Mouse (Mus musculus) neural tube, embryonic 13.5 days (tissue): ENCODE measurements at regions not wholly inside any gene's neighbourhood (a gene's known extent, or its start where the extent isn't known, plus 50 kb on each side); places are given as distances from the start of the nearest gene placed in this dataset.
A peak's percentile ranks its signal among the peaks of the same experiment; 100 is the strongest.
"Not testable (repeated sequence)": the region's sequence is repeated elsewhere in the genome, so short reads cannot be mapped to it uniquely, and the experiment has no call there.

Experiments used
- ATAC-seq: fragments of 200-750 bp; cut with Nextera tagmentation; 2 replicates; pipeline ENCODE4 v1.8.0; 2017; ENCODE audit warnings: low read depth, mild to moderate bottlenecking, moderate TSS enrichment, moderate library complexity
- H3K27ac ChIP-seq: fragments of 300-500 bp; sonication (generic); replicated peaks from 2 replicates; pipeline ENCODE4 v1.5.1; 2015; ENCODE audit warnings: moderate library complexity, mild to moderate bottlenecking, inconsistent platforms
- H3K27me3 ChIP-seq: fragments of 300-500 bp; sonication (generic); 2 replicates; pipeline ENCODE4 v1.6.1; 2015; ENCODE audit warnings: mild to moderate bottlenecking, inconsistent platforms
- H3K36me3 ChIP-seq: fragments of 300-500 bp; sonication (generic); 2 replicates; pipeline ENCODE4 v1.6.1; 2015; ENCODE audit warnings: mild to moderate bottlenecking, inconsistent platforms
- H3K4me1 ChIP-seq: fragments of 300-500 bp; sonication (generic); replicated peaks from 2 replicates; pipeline ENCODE4 v1.6.1; 2015; ENCODE audit warnings: inconsistent platforms
- H3K4me2 ChIP-seq: fragments of 300-500 bp; sonication (generic); 2 replicates; pipeline ENCODE4 v1.6.1; 2015; ENCODE audit warnings: inconsistent platforms, mild to moderate bottlenecking, moderate library complexity
- H3K4me3 ChIP-seq: fragments of 300-500 bp; sonication (generic); 2 replicates; pipeline ENCODE4 v1.5.1; 2015; ENCODE audit warnings: mild to moderate bottlenecking, inconsistent platforms
- H3K9ac ChIP-seq: fragments of 300-500 bp; sonication (generic); 2 replicates; pipeline ENCODE4 v1.6.1; 2015; ENCODE audit warnings: moderate library complexity, mild to moderate bottlenecking, inconsistent platforms
- H3K9me3 ChIP-seq: fragments of 300-500 bp; sonication (generic); 2 replicates; pipeline ENCODE4 v1.6.1; 2016; ENCODE audit warnings: inconsistent platforms
- whole genome bisulfite sequencing: fragments of 180-500 bp; shearing (Covaris S2); methylation state at CpG from one replicate; pipeline ENCODE4 v1.1.7; 2015; 5-methylcytosine and 5-hydroxymethylcytosine counted together

- WGBS: 88% methylated on average over 4 of the region's 4 CpGs
Measured at GRCm38 (mm10) chr13:82562576-82562975, 779.7 kb downstream of the Cetn3 start.

GRCm38 (mm10) chr13:82570925-82571324, 788.0 kb downstream of the Cetn3 start:
- Histone ChIP-seq H3K4me3 (no peak overlapping the region), H3K9me3 (no peaks in the 10 kb centered on the region), H3K27ac (no peak overlapping the region), H3K27me3 (no peaks in the 10 kb centered on the region), H3K36me3 (no peaks in the 10 kb centered on the region), H3K9ac (no peak overlapping the region), H3K4me1 (no peaks in the 10 kb centered on the region), H3K4me2 (no peak overlapping the region)
- ATAC-seq: no peak
- WGBS: 85% methylated on average over 1 of the region's 1 CpGs

More at GRCm38 (mm10) chr13:82562576-82562975, 779.7 kb downstream of the Cetn3 start:
- Histone ChIP-seq H3K36me3 (no peaks in the 10 kb centered on the region), H3K9me3 (no peaks in the 10 kb centered on the region), H3K27ac (no peak overlapping the region), H3K4me1 (no peaks in the 10 kb centered on the region), H3K4me3 (no peak overlapping the region), H3K27me3 (no peaks in the 10 kb centered on the region), H3K9ac (no peak overlapping the region), H3K4me2 (no peak overlapping the region)
- no peak for ATAC-seq

GRCm38 (mm10) chr13:82577937-82578336, 795.1 kb downstream of the Cetn3 start:
- Histone ChIP-seq H3K4me1 (no peaks in the 10 kb centered on the region), H3K4me3 (no peak overlapping the region), H3K36me3 (no peaks in the 10 kb centered on the region), H3K4me2 (no peak overlapping the region), H3K27me3 (no peaks in the 10 kb centered on the region), H3K9ac (no peak overlapping the region), H3K9me3 (no peaks in the 10 kb centered on the region), H3K27ac (no peak overlapping the region)
- WGBS: 83% methylated on average over 4 of the region's 4 CpGs
- no peak for ATAC-seq

- 67% methylated on average over 1 of the region's 1 CpGs for WGBS
- Histone ChIP-seq H3K4me2 (no peak overlapping the region), H3K27ac (no peak overlapping the region), H3K9ac (no peak overlapping the region), H3K36me3 (no peaks in the 10 kb centered on the region), H3K9me3 (no peaks in the 10 kb centered on the region), H3K4me3 (no peak overlapping the region), H3K4me1 (no peaks in the 10 kb centered on the region), H3K27me3 (no peaks in the 10 kb centered on the region)
- no peak for ATAC-seq
Measured at GRCm38 (mm10) chr13:82586335-82586734, 803.5 kb downstream of the Cetn3 start.

GRCm38 (mm10) chr13:82593831-82594230, 811.0 kb downstream of the Cetn3 start:
- no peak overlapping the region for H3K27ac ChIP-seq
- no peaks in the 10 kb centered on the region for H3K27me3 ChIP-seq
- H3K36me3 ChIP-seq: no peaks in the 10 kb centered on the region
- WGBS: 85% methylated on average over 8 of the region's 8 CpGs
- ATAC-seq: no peak
- no peaks in the 10 kb centered on the region for H3K9me3 ChIP-seq
- no peaks in the 10 kb centered on the region for H3K4me1 ChIP-seq
- H3K4me3 ChIP-seq: no peak overlapping the region
- H3K9ac ChIP-seq: no peak overlapping the region
- H3K4me2 ChIP-seq: no peak overlapping the region

DNA sequence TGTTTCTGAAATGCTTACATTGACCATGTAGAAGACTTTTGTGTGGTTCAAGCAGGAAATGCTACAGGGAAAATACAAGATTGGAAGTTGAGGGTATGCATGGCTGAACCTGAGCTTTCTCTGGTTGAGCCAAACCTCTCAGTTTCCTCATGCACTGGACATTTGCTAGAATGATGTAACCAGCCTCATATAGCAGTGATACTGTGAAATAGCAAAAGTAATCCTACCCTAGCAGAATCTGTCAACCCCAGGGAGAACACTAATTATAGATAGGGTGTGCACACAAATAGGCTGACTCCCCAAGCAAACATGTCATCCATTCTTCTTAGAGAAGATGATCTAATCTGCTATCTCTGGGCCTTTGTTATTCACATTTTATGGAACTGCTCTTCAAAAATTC, 812.7 kb downstream of the Cetn3 start:
- Histone ChIP-seq H3K27ac (no peak overlapping the region), H3K9ac (no peak overlapping the region), H3K36me3 (no peaks in the 10 kb centered on the region), H3K4me3 (no peak overlapping the region), H3K27me3 (no peaks in the 10 kb centered on the region), H3K4me2 (no peak overlapping the region), H3K4me1 (no peaks in the 10 kb centered on the region), H3K9me3 (no peaks in the 10 kb centered on the region)
- ATAC-seq: no peak

DNA sequence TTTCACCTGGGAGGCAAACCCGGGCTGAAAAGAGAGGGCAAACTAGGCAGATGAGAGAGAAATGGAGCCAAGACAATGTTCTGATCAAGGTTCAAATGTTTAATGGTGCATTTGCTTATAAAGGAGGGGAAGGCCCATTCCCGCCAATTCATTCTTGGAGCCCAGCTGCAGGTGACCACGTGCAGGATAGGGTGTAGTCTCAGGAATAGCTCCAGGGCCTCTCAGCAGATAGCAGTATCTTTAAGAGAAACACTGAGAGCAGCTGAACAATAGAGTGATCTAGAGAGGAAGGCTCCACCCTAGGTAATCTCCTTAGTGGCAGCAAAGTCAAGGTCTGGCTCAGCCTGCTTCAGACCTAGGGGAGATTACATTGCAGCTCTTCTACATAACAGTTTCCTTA, 823.0 kb downstream of the Cetn3 start:
- 60% methylated on average over 3 of the region's 3 CpGs for WGBS
- not testable (repeated sequence) for H3K9me3 ChIP-seq, H3K9ac ChIP-seq, H3K4me2 ChIP-seq, ATAC-seq, H3K4me3 ChIP-seq, H3K27ac ChIP-seq, H3K36me3 ChIP-seq, H3K4me1 ChIP-seq, H3K27me3 ChIP-seq

GRCm38 (mm10) chr13:82619005-82619653, 836.3 kb downstream of the Cetn3 start:
- H3K4me1 ChIP-seq: peaks cover 4% of the 10 kb centered on the region
- H3K9me3 ChIP-seq: no peaks in the 10 kb centered on the region
- H3K4me2 ChIP-seq: no peak overlapping the region
- H3K4me3 ChIP-seq: no peak overlapping the region
- WGBS: 71% methylated on average over 4 of the region's 4 CpGs
- no peak for ATAC-seq
- H3K9ac ChIP-seq: no peak overlapping the region
- no peaks in the 10 kb centered on the region for H3K27me3 ChIP-seq
- no peak overlapping the region for H3K27ac ChIP-seq
- H3K36me3 ChIP-seq: no peaks in the 10 kb centered on the region

DNA sequence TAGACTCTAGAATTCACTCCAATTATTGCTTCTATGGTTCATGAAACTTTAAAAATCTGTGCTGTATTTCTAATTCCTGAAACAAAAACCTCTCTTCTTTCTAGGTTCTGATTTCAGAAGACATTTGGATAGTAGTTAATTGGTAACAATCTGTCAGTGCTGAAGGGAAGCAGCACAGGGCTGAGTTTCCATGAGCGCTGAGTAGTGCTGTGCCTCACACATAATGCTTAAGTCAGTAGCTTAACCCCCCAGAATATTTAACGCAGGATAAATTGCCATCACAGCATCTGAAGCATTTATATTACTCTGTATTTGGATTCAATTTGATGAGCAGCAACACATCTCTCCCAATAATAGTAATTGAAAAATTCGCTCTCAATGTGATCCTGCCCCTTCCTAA, 837.2 kb downstream of the Cetn3 start:
- Histone ChIP-seq H3K27me3 (no peaks in the 10 kb centered on the region), H3K9ac (no peak overlapping the region), H3K4me3 (no peak overlapping the region), H3K36me3 (no peaks in the 10 kb centered on the region), H3K9me3 (no peaks in the 10 kb centered on the region), H3K27ac (no peak overlapping the region), H3K4me1 (peaks cover 4% of the 10 kb centered on the region), H3K4me2 (no peak overlapping the region)
- ATAC-seq: peak; percentile 47; the same call in 1 of the 2 replicates
- 61% methylated on average over 3 of the region's 3 CpGs for WGBS

GRCm38 (mm10) chr13:82620749-82621148, 837.9 kb downstream of the Cetn3 start:
- H3K4me3 ChIP-seq: no peak overlapping the region
- 23% methylated on average over 1 of the region's 1 CpGs for WGBS

DNA sequence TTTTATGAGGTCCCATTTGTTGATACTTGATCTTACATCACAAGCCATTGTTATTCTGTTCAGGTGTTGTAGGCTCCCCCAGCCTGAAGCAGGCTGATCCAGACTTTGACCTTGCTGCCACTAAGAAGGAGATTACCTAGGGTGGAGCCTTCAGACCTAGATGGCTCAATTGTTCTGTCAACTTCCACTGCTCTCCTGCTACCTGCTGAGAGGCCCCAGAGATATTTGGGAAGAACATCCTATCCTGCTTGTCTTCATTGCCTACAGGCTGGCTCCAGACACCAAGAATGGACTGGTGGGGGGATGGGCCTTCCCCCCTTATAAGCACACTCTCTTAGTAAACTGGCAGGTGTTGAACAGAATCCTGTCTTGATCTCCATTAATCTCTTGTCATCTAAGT, 845.9 kb downstream of the Cetn3 start:
- not testable (repeated sequence) for H3K27me3 ChIP-seq, ATAC-seq, H3K9ac ChIP-seq, H3K9me3 ChIP-seq, H3K27ac ChIP-seq, H3K4me3 ChIP-seq, H3K4me2 ChIP-seq, H3K4me1 ChIP-seq, H3K36me3 ChIP-seq

More at GRCm38 (mm10) chr13:82620749-82621148, 837.9 kb downstream of the Cetn3 start:
- ATAC-seq: peak; percentile 96
- Histone ChIP-seq H3K4me2 (no peak overlapping the region), H3K9me3 (no peaks in the 10 kb centered on the region), H3K9ac (no peak overlapping the region), H3K27me3 (no peaks in the 10 kb centered on the region), H3K36me3 (no peaks in the 10 kb centered on the region), H3K4me1 (peaks cover 4% of the 10 kb centered on the region), H3K27ac (no peak overlapping the region)
